Mouse (Mus musculus): ENCODE data around the gene Ttll12. TPM values are rescaled to one million over a fixed set of nuclear protein-coding genes. Genes with fewer than 3 reads are reported as not detected.

The Ttll12 gene
- polyA plus RNA-seq, 1 experiment from 2014 or later = 40.3 TPM

DNA sequence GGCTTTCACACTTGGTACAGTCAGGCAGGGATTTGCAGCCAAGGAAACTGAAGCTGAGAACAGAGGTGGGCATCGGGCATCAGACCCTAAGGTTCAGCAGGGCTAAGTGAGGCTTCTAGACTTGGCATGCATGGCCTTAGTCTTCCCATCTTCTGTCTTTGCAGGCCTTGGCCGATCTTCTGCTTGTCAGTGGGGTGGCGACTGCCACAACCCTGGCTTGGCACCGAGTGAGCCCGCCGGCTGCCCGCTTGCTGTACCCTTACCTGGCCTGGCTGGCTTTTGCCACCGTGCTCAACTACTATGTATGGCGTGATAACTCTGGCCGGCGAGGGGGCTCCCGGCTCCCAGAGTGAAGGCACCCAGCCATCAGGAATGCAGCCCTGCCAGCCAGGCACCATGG lies 21.4 kb downstream of the Ttll12 start:
- Histone ChIP-seq H3K36me3 (ENCODE audit: control insufficient read depth, insufficient read depth, low read length) (peaks cover 18% of the 10 kb centered on the region), H3K9me3 (ENCODE audit: control insufficient read depth, low read depth, low read length) (no peaks in the 10 kb centered on the region), H3K27ac (ENCODE audit: low read length) (no peak overlapping the region), H3K4me3 (ENCODE audit: low read depth, low read length) (no peak overlapping the region), H3K4me2 (replicated peaks; ENCODE audit: low read depth, low read length) (no peak overlapping the region), H3K27me3 (ENCODE audit: control insufficient read depth, insufficient read depth, low read length) (no peaks in the 10 kb centered on the region), H3K9ac (replicated peaks; ENCODE audit: low read depth, low read length) (no peak overlapping the region), H3K4me1 (ENCODE audit: control insufficient read depth, insufficient read depth, low read length) (no peaks in the 10 kb centered on the region)
- ATAC-seq (ENCODE audit: insufficient number of reproducible peaks, insufficient read depth, low FRiP score, low read depth) = no peak
- WGBS = 96% methylated on average over 12 of the region's 12 CpGs

DNA sequence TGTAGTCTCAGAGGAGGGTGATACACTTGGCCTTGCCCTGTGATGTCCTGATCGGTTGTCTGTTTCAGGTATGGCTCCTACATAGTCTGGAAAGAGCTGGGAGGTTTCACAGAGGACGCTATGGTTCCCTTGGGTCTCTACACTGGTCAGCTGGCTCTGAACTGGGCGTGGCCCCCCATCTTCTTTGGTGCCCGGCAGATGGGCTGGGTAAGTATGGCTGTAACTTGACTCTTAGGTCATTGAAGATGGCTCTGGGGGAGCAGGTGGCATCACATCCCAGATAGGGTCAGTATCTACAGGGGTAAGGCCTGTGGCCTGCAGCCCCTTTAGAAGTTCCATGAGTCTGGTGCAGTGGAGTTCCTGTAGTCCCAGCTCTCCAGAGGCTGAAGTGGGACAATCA lies 22.8 kb downstream of the Ttll12 start:
- Histone ChIP-seq H3K4me3 (ENCODE audit: low read depth, low read length) (no peak overlapping the region), H3K4me2 (replicated peaks; ENCODE audit: low read depth, low read length) (no peak overlapping the region), H3K27me3 (ENCODE audit: control insufficient read depth, insufficient read depth, low read length) (no peaks in the 10 kb centered on the region), H3K36me3 (ENCODE audit: control insufficient read depth, insufficient read depth, low read length) (peaks cover 13% of the 10 kb centered on the region; the same call in 1 of the 2 replicates), H3K9me3 (ENCODE audit: control insufficient read depth, low read depth, low read length) (no peaks in the 10 kb centered on the region), H3K9ac (replicated peaks; ENCODE audit: low read depth, low read length) (no peak overlapping the region), H3K27ac (ENCODE audit: low read length) (no peak overlapping the region), H3K4me1 (ENCODE audit: control insufficient read depth, insufficient read depth, low read length) (no peaks in the 10 kb centered on the region)
- WGBS = 80% methylated on average over 4 of the region's 4 CpGs
- ATAC-seq (ENCODE audit: insufficient number of reproducible peaks, insufficient read depth, low FRiP score, low read depth) = no peak

DNA sequence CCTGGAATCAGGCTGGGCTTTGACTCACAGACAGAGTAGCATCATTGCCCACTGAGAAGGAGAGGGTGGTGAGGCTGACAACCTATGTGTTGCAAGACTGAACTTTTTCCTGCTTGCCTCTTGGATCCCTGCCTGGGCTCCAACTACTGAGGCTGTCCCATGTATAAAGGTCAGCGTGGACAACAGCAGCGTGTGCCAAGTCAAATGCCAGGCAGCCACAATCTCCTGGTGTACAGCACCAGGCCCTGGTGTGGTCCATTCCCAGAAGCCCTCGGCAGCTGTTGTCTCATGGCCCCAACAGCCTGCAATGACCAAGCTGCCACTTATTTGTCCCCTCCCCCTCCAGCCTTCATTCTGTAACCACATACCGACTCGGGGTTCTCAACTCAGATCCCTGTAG lies 23.3 kb downstream of the Ttll12 start:
- Histone ChIP-seq H3K4me3 (ENCODE audit: low read depth, low read length) (no peak overlapping the region), H3K36me3 (ENCODE audit: control insufficient read depth, insufficient read depth, low read length) (peaks cover 9% of the 10 kb centered on the region; the same call in 1 of the 2 replicates), H3K27me3 (ENCODE audit: control insufficient read depth, insufficient read depth, low read length) (no peaks in the 10 kb centered on the region), H3K9ac (replicated peaks; ENCODE audit: low read depth, low read length) (no peak overlapping the region), H3K9me3 (ENCODE audit: control insufficient read depth, low read depth, low read length) (no peaks in the 10 kb centered on the region), H3K27ac (ENCODE audit: low read length) (no peak overlapping the region), H3K4me1 (ENCODE audit: control insufficient read depth, insufficient read depth, low read length) (no peaks in the 10 kb centered on the region), H3K4me2 (replicated peaks; ENCODE audit: low read depth, low read length) (no peak overlapping the region)
- ATAC-seq (ENCODE audit: insufficient number of reproducible peaks, insufficient read depth, low FRiP score, low read depth) = no peak
- 92% methylated on average over 5 of the region's 5 CpGs for WGBS

- WGBS = 74% methylated on average over 2 of the region's 2 CpGs
- Histone ChIP-seq H3K36me3 (ENCODE audit: control insufficient read depth, insufficient read depth, low read length) (peaks cover 3% of the 10 kb centered on the region; the same call in 1 of the 2 replicates), H3K27me3 (ENCODE audit: control insufficient read depth, insufficient read depth, low read length) (no peaks in the 10 kb centered on the region), H3K4me3 (ENCODE audit: low read depth, low read length) (no peak overlapping the region), H3K27ac (ENCODE audit: low read length) (no peak overlapping the region), H3K9ac (replicated peaks; ENCODE audit: low read depth, low read length) (no peak overlapping the region), H3K4me2 (replicated peaks; ENCODE audit: low read depth, low read length) (no peak overlapping the region), H3K9me3 (ENCODE audit: control insufficient read depth, low read depth, low read length) (no peaks in the 10 kb centered on the region), H3K4me1 (ENCODE audit: control insufficient read depth, insufficient read depth, low read length) (no peaks in the 10 kb centered on the region)
- no peak for ATAC-seq (ENCODE audit: insufficient number of reproducible peaks, insufficient read depth, low FRiP score, low read depth)
Measured at GRCm38 (mm10) chr15:83570641-83571040, 24.3 kb downstream of the Ttll12 start.

DNA sequence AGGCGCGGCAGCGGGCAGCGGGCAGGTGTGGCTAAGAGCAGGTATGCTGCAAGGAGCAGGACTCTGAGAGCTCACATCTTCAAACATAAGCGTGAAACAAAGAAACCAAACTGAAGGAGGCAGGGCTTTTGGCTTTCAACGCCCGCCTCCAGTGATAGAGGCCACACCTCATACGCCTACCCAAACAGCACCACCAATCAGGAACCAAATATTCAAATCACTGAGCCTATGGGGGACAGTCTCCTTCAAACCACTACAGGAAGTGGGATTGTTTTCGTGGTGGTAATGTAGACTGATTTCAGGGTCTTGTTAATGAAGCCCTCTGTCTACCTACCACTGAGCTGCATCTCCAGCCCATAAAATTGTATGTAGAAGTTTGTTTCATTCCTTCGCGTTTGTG lies 25.3 kb downstream of the Ttll12 start:
- H3K4me2 ChIP-seq (replicated peaks; ENCODE audit: low read depth, low read length) = no peak overlapping the region
- H3K36me3 ChIP-seq (ENCODE audit: control insufficient read depth, insufficient read depth, low read length) = no peaks in the 10 kb centered on the region
- ATAC-seq (ENCODE audit: insufficient number of reproducible peaks, insufficient read depth, low FRiP score, low read depth) = no peak
- H3K27me3 ChIP-seq (ENCODE audit: control insufficient read depth, insufficient read depth, low read length) = no peaks in the 10 kb centered on the region
- no peaks in the 10 kb centered on the region for H3K4me1 ChIP-seq (ENCODE audit: control insufficient read depth, insufficient read depth, low read length)
- 55% methylated on average over 11 of the region's 11 CpGs for WGBS
- no peaks in the 10 kb centered on the region for H3K9me3 ChIP-seq (ENCODE audit: control insufficient read depth, low read depth, low read length)
- no peak overlapping the region for H3K4me3 ChIP-seq (ENCODE audit: low read depth, low read length)
- no peak overlapping the region for H3K9ac ChIP-seq (replicated peaks; ENCODE audit: low read depth, low read length)
- H3K27ac ChIP-seq (ENCODE audit: low read length) = no peak overlapping the region

DNA sequence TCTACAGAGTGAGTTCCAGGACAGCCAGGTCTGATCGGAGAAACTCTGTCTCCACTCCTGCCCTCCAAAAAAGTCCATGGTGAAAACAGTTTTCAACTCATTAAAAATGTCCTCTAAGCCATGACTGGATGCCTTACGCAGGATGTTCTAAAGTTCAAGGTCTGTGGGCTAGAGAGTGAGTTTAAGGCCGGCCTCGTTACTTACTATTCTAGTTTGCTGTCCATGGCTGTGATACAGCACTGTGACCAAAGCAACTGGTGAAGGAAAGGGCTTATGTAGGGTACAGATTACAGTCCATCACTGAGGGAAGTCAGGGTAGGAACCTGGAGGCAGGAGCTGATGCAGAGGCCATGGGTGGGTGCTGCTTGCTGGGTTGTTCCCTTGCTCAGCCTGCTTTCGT lies 26.4 kb downstream of the Ttll12 start:
- WGBS = 94% methylated on average over 5 of the region's 5 CpGs
- ATAC-seq (ENCODE audit: insufficient number of reproducible peaks, insufficient read depth, low FRiP score, low read depth) = no peak
- no peak overlapping the region for H3K4me2 ChIP-seq (replicated peaks; ENCODE audit: low read depth, low read length)
- H3K4me1 ChIP-seq (ENCODE audit: control insufficient read depth, insufficient read depth, low read length) = 0 out of 2 replicates have a peak, but pooled peaks cover 3% of the 10 kb centered on the region
- no peaks in the 10 kb centered on the region for H3K27me3 ChIP-seq (ENCODE audit: control insufficient read depth, insufficient read depth, low read length)
- no peaks in the 10 kb centered on the region for H3K36me3 ChIP-seq (ENCODE audit: control insufficient read depth, insufficient read depth, low read length)
- H3K27ac ChIP-seq (ENCODE audit: low read length) = no peak overlapping the region
- no peak overlapping the region for H3K9ac ChIP-seq (replicated peaks; ENCODE audit: low read depth, low read length)
- no peak overlapping the region for H3K4me3 ChIP-seq (ENCODE audit: low read depth, low read length)
- H3K9me3 ChIP-seq (ENCODE audit: control insufficient read depth, low read depth, low read length) = no peaks in the 10 kb centered on the region

- no peak for ATAC-seq (ENCODE audit: insufficient number of reproducible peaks, insufficient read depth, low FRiP score, low read depth)
- WGBS = 86% methylated on average over 3 of the region's 3 CpGs
Measured at GRCm38 (mm10) chr15:83567728-83568127, 27.2 kb downstream of the Ttll12 start.

DNA sequence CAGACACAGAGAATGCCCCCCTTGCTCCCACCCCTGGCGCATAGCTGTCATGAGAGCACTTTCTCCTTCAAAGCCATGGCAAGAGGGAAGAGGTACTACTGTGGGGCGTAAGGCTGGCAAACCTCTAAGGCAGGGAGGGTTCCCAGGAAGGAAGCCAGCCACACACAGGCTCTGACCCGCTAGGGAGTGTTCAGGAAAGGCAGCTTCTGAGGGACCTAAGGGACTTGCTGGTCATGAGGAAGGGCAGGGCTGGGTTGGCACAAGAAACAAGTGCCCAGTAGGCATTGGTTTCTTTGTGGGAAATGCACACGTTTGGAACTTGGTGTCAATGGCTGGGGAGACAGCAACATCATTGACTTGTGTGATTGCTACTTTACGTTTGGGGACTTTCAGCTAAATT lies 29.0 kb downstream of the Ttll12 start:
- H3K27ac ChIP-seq (ENCODE audit: low read length) = no peak overlapping the region
- H3K9ac ChIP-seq (replicated peaks; ENCODE audit: low read depth, low read length) = no peak overlapping the region
- peaks cover 11% of the 10 kb centered on the region for H3K4me1 ChIP-seq (ENCODE audit: control insufficient read depth, insufficient read depth, low read length)
- H3K9me3 ChIP-seq (ENCODE audit: control insufficient read depth, low read depth, low read length) = no peaks in the 10 kb centered on the region
- no peaks in the 10 kb centered on the region for H3K27me3 ChIP-seq (ENCODE audit: control insufficient read depth, insufficient read depth, low read length)
- no peak overlapping the region for H3K4me2 ChIP-seq (replicated peaks; ENCODE audit: low read depth, low read length)
- no peaks in the 10 kb centered on the region for H3K36me3 ChIP-seq (ENCODE audit: control insufficient read depth, insufficient read depth, low read length)
- WGBS = 75% methylated on average over 5 of the region's 5 CpGs
- H3K4me3 ChIP-seq (ENCODE audit: low read depth, low read length) = no peak overlapping the region
- ATAC-seq (ENCODE audit: insufficient number of reproducible peaks, insufficient read depth, low FRiP score, low read depth) = no peak

More at GRCm38 (mm10) chr15:83567728-83568127, 27.2 kb downstream of the Ttll12 start:
- Histone ChIP-seq H3K4me3 (ENCODE audit: low read depth, low read length) (no peak overlapping the region), H3K27me3 (ENCODE audit: control insufficient read depth, insufficient read depth, low read length) (no peaks in the 10 kb centered on the region), H3K27ac (ENCODE audit: low read length) (no peak overlapping the region), H3K4me1 (ENCODE audit: control insufficient read depth, insufficient read depth, low read length) (peaks cover 10% of the 10 kb centered on the region), H3K36me3 (ENCODE audit: control insufficient read depth, insufficient read depth, low read length) (no peaks in the 10 kb centered on the region), H3K9ac (replicated peaks; ENCODE audit: low read depth, low read length) (no peak overlapping the region), H3K9me3 (ENCODE audit: control insufficient read depth, low read depth, low read length) (no peaks in the 10 kb centered on the region), H3K4me2 (replicated peaks; ENCODE audit: low read depth, low read length) (no peak overlapping the region)

GRCm38 (mm10) chr15:83565434-83565833 lies 29.5 kb downstream of the Ttll12 start:
- Histone ChIP-seq H3K9me3 (ENCODE audit: control insufficient read depth, low read depth, low read length) (no peaks in the 10 kb centered on the region), H3K4me2 (replicated peaks; ENCODE audit: low read depth, low read length) (no peak overlapping the region), H3K4me3 (ENCODE audit: low read depth, low read length) (no peak overlapping the region), H3K36me3 (ENCODE audit: control insufficient read depth, insufficient read depth, low read length) (no peaks in the 10 kb centered on the region), H3K4me1 (ENCODE audit: control insufficient read depth, insufficient read depth, low read length) (peaks cover 11% of the 10 kb centered on the region), H3K27me3 (ENCODE audit: control insufficient read depth, insufficient read depth, low read length) (no peaks in the 10 kb centered on the region), H3K9ac (replicated peaks; ENCODE audit: low read depth, low read length) (no peak overlapping the region), H3K27ac (ENCODE audit: low read length) (no peak overlapping the region)
- 85% methylated on average over 3 of the region's 3 CpGs for WGBS
- ATAC-seq (ENCODE audit: insufficient number of reproducible peaks, insufficient read depth, low FRiP score, low read depth) = peak; percentile 42

Data from stomach, embryonic 14.5 days (tissue).